Mouse (Mus musculus) stomach, postnatal 0 days (tissue): ENCODE measurements around the gene Fchsd2.

Source experiments
- CTCF ChIP-seq: IDR thresholded peaks from 2 replicates; pipeline ENCODE4 v1.5.1; 2016; ENCODE audit warnings: antibody characterized with exemption, low read depth, mild to moderate bottlenecking, moderate library complexity
- EP300 ChIP-seq: optimal IDR thresholded peaks from 2 replicates; pipeline ENCODE3; 2016; ENCODE audit warnings: antibody characterized with exemption

DNA sequence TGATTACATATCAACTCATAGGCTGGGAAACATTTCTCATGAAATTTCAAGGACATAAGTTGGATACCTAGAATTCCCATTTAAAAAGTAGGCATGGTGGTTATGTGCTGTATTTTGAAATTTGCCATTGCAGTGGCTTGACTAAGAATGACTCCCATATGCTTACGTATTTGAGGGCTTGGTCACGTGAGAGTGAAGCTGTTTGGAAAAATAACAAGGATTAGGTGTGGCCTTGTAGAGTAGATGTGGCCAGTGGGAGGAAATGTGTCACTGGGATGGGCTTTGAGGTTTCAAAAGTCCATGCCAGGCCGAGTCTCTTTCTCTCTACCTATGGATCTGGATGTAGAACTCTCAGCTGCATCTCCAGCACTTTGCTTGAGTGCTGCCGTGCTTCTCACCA is 71.2 kb downstream of the Fchsd2 start:
- no peak for TF ChIP-seq CTCF
- no peak for TF ChIP-seq EP300
